Mouse (Mus musculus) heart, adult 8-10 months (tissue): ENCODE measurements around the gene Mitf. TPM values are rescaled to one million over a fixed set of nuclear protein-coding genes. Genes with fewer than 3 reads are reported as not detected.

ENCODE experiments used
- DNase-seq: peaks from one replicate; pipeline ENCODE4 v3.0.0; 2022; ENCODE audit warnings: low spot score
- total RNA-seq, 4 experiments: library from RNA; stranded (reverse); gene quantifications; 2 replicates each; pipeline ENCODE4 v1.2.4; 2022

Mitf gene
- total RNA-seq, 4 experiments from 2014 or later, result 55.0 to 63.7 (median 55.7) TPM

DNA sequence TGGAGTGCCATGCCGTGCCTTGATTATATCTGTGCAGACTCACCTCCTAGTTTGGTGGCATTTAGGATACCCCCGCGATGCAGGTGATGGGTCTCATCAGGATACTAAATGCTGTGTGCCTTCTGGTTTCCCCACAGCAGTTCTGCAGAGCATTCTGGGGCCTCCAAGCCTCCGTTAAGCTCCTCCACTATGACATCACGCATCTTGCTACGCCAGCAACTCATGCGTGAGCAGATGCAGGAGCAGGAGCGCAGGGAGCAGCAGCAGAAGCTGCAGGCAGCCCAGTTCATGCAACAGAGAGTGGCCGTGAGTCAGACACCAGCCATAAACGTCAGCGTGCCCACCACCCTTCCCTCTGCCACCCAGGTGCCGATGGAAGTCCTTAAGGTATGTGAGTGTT is 134.1 kb downstream of the Mitf start:
- DNase-seq, result no peak

DNA sequence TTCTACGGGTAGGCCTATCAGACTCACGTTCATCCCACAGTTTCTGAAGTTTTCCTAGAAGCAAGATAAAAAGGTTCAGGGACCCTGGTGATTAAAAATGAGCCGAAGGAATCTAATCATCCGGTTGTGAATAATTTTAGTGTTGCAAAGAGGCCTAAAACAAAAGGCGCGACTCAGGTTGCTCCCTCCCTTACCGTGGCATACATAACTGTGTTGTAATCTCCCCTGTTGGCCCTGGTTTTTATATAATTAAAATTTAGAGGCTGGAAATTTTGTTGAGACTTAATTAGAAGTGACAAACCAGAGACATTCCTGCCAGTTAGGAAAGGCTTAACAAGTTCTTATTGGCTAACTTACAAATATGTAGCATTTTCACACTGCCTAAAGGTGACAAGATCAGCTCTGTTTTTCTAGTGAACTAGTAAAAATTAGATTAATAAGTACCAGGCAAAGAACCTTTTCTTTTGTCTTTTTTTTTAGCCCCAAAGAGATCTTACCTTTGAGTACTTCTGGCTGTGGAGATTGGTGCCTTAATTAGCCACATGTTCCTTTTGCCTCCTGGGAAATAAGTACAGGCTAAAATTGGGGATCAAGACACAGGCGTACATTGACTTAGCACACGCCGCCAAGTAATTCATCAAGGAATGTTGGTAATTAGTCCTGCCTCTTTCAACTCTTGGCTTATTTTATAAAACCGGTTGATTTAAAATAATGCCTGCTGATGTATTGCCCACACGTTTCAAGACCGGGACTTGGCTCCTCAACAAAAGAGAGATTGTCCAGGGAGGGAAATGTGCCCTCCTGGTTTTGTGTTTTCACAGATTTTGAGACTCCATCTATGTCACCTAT is 143.4 kb downstream of the Mitf start:
- DNase-seq, result no peak

DNA sequence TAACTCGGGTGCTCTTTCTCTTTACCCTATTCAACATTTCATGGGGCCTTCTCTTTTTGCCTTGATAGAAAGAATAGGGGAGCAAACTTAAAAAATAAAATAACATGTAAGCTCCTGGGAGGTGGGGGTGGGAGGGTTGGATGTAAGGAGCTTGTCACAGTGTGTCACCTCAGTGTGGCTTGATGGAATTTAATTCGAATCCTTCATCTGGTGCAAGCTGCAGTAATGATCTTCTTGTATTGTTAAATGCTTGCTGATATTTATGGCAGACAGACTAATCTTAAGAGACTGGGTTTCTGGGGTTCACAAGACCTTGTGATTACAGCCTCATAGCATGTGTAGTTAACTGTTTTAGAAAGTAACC is 144.0 kb downstream of the Mitf start:
- no peak for DNase-seq

DNA sequence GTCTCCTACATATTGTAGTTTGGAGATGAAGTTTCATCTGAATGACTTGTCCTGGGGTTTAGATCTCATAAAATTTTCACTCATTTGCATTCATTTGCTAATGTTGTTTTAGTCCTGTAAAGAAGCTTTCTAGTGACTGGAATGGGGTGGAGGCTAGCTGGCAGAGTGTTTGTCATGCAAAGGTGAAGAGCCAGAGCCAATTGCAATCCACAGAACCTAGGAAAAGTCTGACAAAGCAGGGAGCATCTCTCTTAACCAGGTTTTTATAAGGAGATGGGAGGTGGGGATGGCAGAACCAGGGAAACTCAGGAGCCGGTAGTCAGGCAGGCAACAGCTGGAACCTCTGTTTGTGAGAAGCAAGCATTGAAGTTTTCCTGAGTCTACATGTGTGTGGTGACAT is 144.9 kb downstream of the Mitf start:
- DNase-seq, result no peak

DNA sequence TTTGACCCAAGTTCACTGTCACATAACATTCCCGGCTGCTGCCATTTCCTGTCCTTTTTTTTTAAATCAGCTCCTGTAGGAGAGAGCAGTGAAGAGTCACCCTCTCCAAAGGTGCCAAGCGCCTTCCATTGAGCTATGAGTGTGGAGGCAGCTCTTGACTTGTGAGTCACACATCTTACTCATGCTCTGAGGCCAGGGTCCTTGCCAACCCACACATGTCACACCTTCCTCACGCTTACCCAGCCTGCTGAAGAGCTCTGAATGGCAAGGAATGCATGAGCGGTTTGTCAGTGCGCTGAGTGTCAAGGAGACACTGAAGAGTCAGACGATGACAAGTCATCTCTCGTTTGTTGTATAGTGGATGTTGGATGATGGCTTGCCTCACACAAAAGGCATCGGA is 146.0 kb downstream of the Mitf start:
- no peak for DNase-seq

DNA sequence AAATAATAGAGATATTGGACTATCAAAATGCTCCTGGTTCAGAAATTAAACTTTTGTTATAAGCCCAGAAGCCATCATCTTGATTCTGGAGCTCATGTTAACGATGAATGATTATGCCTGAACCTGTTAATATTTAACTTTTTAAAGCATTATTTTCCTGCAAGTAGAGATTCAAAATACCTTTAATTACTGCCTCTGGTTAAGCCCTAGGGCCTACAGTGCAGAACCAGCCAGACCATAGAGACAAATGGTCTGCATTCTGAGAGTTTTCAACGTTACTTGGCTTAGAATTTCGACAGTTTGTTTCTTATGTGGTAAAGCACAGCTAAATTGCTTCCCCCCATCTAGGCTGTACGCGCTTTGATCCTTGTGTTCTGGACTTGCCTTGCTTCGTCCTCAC is 149.3 kb downstream of the Mitf start:
- no peak for DNase-seq

DNA sequence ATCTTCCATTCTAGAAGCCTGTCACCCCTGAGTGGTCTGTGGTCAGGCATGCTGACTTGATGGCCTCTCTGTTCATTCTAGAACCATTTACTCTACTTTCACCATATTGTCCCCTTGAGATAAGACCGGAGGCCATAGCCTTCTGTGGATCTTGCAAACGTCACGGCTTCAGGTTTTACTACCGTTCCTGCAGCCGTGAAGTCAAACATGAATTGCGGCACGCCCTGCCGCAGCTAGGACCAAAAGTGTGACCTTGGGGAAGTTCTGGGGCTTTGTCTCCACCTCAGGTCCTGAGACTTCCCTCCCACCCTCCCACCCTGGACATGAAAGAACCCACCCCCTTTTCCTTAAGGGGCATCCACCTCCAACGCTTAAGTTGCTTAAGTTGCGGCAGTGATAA is 149.8 kb downstream of the Mitf start:
- DNase-seq, result no peak

DNA sequence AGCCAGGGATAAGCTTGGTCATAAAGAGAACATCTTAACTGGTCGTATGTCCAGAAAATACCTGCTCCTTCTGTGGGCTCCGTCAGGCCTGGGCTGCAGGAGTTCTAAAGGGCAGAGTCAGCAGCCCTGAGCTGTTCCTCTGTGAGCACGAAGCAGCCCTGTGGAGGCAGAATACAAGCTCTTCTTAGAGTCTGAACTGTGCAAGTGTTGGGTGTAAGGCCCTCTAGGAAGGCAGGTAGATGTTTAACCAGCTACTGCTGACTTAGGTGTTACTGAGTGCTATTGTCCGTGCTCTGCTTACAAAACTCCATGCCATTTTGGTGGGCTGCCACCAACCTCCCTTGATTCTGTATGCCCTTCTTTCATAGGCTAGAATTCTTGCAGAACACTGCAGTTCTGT is 151.4 kb downstream of the Mitf start:
- no peak for DNase-seq

DNA sequence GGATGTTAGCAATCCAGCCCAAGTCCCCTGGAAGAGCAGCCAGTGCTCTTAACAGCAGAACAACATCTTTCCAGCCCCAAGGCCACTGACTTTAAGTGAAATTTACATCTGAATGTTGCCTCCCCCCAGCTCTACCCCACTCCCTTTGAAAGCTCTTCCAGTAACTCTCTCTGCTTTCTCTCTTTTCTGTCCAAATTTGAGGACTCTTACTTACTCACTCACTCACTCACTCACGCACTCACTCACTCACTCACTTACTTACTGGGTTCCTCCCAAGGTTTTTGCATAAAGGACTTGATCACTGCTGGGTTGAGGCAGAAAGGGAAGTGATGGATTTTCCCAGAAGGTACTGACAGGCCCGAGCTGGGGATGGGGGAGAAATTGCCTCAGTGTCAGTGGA is 154.9 kb downstream of the Mitf start:
- no peak for DNase-seq

DNA sequence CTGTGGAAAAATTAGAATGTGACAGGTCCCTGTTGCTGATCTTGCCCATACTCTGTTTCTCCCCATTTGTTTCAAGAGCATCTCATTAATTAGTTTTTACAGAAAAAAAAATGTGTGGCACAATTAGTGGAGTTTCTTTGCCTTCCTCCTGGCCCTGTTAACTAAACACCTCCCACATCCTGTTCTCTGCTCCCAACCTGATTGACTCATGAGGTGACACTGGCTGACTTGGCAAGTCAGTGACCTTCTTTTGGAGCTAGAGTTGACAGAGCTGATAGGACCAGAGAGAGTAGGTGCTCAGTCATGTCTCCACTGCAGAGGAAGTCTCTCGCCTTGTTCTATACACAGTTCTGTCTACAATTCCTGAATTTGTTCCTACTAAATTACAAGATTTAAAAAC is 155.5 kb downstream of the Mitf start:
- DNase-seq, result peak; percentile 11

DNA sequence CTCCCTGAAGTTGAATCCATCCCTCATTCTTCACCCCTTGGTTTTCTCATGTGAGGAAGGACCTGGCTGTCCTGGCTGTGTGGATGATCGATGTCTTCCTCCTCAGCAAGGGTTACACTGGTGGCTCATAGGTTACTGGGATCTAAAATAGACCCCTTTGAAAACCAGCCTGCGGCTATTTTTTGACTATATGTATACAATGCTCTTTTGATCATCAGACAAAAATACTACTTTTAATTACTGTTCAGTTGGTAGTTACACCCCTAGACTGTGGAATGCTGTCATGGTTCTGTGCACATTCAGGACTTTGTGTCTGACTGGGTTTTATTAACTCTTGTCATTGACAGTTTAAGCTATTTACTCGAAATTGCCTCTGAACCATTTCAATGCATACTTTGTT is 157.9 kb downstream of the Mitf start:
- no peak for DNase-seq

DNA sequence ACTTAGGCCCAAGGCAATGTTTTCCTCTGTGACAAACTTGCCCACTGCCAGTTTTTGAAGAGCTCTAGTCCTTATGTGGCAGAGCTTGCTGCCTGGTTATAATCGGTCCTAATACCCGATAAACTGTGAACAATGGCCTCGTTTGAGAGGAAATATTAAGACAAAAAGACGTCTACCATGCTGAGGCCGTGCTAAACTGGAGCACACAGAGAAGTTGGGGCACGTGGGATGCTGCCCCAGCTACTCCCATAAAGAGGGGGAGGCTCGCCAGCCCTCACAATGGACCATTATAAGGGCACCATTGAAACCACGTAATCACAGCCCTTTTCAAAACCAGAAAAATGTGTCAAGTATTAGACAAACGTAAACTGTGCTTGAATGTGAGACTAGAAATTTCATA is 174.8 kb downstream of the Mitf start:
- DNase-seq, result no peak

DNA sequence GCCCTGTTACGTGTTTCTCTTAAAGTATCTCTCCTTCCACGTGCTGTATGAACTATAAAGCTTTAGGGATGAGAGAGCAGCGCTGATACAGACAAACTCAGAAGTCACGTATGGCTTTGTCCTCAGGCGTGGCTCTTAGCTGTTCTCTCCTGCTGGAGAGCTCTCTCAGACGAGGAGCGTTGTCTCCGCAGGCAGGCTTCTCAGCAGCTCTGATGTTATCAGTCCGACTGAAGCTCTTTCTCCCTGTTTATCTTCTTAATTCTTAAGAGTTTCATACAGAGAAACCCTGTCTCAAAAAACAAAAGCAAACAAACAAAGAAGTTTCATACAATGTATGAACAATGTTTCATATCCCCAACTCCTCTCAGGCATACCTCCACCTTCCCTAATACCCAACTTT is 178.8 kb downstream of the Mitf start:
- DNase-seq, result no peak

DNA sequence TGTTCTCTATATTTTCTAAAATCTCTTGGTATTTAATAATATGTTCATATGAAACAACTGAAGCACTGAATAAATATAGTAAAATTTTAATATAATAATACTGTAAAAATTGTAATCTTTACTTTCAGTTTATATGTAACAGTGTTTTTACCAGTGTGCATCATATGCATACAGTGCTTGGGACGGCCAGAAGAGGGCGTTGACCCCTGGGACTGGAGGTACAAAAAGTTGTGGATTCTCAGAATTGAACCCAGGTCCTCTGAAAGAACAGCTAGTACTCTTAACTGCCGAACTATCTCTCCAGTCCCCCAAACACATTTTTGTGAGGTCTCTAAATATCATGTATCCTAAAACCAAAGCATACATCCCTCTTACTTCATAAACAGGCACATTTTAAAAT is 179.6 kb downstream of the Mitf start:
- no peak for DNase-seq

DNA sequence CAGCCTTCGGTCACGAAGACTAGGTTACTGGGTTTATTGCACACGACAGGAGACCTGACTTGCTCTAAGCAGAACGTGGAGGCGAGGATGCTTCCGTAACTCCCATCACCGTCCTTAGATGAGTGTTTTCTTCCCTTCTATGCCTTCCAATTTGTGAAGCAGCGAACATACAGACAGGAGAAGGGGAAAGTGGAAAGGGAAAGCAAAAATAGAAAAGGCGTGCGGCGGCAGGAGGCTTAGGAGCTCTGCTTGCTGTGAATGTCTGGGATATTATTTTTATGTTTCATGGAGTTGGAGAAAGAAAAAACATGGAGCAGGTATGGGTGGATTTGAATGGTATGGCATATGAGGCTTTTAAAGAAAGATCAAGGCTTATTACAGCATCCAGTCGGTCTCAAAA is 186.7 kb downstream of the Mitf start:
- DNase-seq, result no peak

DNA sequence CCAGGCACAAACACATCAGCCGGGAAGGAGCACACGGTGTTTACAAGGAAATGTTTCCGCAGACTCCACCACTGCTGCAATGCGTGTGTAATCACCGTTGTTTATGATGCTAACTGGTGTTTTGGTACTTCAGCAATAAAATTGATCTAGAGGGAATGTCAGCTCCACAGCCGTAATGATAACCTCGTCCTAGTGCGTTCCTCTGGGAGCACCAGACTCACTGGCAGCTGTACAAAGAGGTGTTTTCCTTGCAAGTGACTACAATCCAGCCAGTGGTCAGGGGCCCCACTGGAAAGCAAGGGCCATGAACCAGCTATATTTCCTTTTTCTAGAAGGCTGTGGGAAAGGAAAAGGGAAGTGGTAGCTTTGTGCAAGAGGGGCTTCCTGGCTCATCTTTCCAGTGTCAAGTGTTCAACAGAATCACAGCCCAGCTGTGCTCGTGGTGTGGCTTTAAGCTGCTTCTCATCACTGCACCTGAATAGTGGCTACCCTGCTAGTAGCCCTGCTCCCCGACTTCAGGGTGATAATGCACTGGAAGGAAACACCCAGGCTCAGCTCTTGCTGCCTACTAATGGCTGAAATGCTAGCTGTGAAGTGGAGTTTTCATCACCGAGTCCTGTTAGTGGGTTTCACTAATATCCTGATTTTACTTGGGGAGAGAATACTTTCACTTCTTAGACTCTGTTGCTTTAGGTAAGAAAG is 188.9 kb downstream of the Mitf start:
- DNase-seq, result no peak

DNA sequence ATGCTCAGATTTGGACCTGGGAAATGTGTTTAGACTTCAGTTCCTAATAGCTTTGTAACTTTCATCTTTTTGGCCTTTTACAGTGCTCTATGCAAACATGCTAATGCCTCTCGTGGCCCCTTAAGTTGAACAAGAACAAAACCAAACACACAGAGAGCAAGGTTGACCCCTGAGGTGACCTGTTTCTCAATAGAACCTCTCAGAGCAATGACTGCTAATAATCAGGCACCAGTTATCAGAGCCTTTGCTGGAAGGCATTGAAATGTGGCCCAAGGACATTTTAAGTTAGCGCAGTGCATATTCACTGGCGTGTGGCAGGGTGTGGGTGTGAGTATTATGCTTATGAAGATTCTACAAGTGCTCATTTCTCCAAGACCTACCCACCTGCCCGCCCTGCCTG is 194.7 kb downstream of the Mitf start:
- DNase-seq, result no peak

DNA sequence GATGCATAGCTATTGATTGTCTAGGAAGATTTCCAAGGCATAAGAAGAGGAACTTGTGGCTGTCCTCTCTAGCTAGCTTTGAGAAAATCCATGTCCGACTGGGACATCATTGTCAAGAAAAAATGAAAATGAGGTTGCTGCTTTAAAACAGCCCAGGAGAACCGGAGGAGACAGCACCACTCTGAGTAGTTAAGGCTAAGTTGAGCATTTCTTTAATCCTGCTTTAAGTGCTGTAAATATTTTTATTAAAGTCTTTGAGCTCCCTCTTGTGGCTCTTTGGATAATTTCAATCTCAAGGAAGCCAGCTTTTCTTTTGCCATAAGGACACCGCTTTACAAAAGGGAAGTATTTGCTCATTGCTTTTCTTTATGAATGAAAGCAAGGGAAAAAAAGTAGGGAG is 196.3 kb downstream of the Mitf start:
- DNase-seq, result peak; percentile 69

DNA sequence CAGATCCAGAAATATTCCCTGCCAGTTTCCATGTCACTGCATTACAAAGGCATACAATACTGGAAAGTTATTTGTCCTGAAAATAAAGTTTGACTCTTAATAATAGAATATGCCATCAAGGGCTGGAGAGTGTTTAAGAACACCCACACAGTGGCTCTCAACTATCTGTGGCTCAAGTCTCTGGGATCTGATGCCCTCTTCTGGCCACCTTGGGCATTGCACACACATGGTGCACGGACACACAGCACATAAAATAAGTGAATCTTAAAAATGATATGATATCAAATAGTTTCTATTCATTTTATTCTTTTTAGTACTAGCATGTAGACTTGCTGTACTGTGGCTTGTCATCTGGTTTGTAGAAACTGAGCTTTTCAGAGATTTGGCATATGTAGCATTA is 198.7 kb downstream of the Mitf start:
- no peak for DNase-seq

DNA sequence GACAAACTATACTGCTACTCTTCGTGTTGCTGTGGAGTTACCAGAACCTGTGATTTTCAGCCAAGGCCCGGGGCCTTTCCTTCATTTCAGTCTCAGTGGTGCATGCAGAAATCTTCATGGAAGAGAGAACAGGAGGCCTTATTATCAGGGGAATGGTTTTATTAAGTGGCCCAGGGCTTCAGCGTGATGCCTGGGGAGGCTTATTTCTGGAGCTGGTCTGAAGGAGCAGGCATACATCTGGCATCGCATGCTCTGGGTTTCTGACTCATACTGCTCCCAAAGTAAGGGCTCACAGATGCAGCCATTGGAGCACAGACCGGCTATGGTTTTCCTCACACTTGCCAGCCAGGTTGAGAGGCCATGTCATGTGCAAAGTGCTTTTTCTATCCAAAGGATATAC is 208.2 kb downstream of the Mitf start:
- DNase-seq, result no peak

DNA sequence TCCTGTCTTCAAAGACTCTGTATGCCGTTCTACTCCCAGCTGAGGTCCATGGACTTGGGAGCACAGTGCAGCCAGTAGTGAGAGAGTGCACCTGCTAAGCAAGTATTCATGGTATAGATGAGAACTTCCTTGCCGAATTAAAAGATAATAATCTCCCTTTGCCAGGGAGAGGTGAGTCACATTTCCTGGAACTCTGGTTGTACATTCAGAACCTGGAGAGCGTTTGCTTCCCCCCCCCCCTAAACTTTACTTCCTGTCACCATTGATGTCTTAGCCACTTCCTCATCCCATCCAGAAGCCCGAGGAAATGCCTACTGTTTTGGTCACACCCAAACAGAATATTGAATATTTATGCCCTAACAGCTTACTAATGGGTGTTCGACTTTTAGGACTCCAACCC is 209.0 kb downstream of the Mitf start:
- DNase-seq, result no peak

DNA sequence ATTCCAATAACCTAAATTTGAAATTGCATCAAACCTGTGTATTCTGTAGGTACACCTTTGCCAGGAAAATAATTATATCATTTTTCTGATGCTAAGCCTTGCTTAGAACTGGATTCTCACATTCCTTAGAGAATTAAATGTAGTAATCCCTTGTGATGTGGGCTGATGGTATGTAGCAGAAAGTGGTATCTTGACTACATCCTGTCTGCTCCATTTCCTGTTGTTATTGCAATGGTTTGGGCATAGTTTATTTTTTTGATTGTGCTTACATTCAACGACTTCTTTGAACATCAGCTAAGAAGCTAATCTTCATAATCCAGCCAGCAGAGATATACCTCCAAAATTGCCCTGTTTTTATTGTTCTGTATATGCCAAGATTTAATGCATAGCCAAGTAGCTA is 217.0 kb downstream of the Mitf start:
- DNase-seq, result no peak

DNA sequence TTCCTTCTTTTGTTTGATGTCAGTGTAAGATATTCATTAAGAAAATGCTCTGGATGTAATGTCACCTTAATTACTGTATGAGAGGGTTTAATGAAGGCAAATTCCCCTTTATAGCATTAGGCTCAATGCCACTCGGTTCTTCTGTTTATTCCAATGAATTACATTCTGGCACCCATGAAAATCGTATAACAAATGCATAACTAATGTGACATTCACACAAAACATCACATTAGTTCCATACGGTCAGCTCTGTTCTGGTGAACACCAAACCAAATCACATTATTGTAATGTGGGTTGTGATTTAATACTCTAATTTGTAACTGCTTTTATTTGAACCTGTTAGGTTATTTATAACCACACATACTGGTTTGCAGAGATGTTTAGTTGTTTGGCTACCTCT is 231.7 kb downstream of the Mitf start:
- DNase-seq, result no peak

DNA sequence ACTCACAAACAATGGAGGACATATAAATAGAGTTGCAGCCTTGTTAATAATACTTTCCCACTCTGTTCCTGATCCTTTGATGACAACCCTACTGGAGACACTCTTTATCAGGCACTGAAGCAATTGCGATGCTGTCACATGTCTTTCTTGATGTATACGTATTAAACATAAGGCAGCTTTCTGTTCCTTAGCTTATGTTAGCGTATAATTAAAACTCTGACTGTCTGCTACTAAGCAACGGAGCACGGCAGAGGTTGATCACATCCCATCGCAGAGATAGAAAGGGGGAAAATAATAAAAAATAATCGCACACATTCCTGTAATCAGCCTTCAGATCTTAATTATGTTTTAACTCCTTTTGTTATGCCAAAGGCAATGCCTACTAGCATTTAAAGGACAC is 234.9 kb downstream of the Mitf start:
- no peak for DNase-seq
